Mouse (Mus musculus) layer of hippocampus, adult 18-20 months (tissue): ENCODE measurements around the gene Insyn1. TPM values are rescaled to one million over a fixed set of nuclear protein-coding genes. Genes with fewer than 3 reads are reported as not detected.
A peak's percentile ranks its signal among the peaks of the same experiment; 100 is the strongest.

Source experiments
- DNase-seq, 2 experiments: peaks; one replicate each; pipeline ENCODE4 v3.0.0; 2022; ENCODE audit warnings: low spot score in 2 of 2
- long read RNA-seq: library from polyadenylated mRNA; stranded (forward); transcript quantifications from one replicate; pipeline ENCODE4 v2.0.0, GENCODE M21; 2021
- total RNA-seq, 2 experiments: library from RNA; stranded (reverse); gene quantifications; 2 replicates each; pipeline ENCODE4 v1.2.3; 2021

The Insyn1 gene
- 100 to 1,000 TPM; 255 to 268 TPM for total RNA-seq
- long read RNA-seq, transcript Insyn1-203 (2 exons, 1,095 nt), result minor isoform, 21 of 72 reads
- long read RNA-seq, transcript Insyn1-201 (3 exons, 2,139 nt), result major isoform, 35 of 72 reads
- long read RNA-seq, partial matches to known transcripts, result 0 of 72 reads
- long read RNA-seq, other reads (novel, unspliced or antisense), result 14 of 72 reads

- peak in 1 of 2 experiments; percentile 71 for DNase-seq
Observed at GRCm38 (mm10) chr9:58487851-58488801, at the start of gene Insyn1. Insyn1 (plus strand) TSS chr9:58488603.

- peak in 1 of 2 experiments; percentile 62 for DNase-seq
Observed at GRCm38 (mm10) chr9:58438921-58439396, 49.4 kb upstream of the Insyn1 start.

- DNase-seq, result peak in 1 of 2 experiments; percentile 42
Observed at GRCm38 (mm10) chr9:58440100-58440499, 48.3 kb upstream of the Insyn1 start.

DNA sequence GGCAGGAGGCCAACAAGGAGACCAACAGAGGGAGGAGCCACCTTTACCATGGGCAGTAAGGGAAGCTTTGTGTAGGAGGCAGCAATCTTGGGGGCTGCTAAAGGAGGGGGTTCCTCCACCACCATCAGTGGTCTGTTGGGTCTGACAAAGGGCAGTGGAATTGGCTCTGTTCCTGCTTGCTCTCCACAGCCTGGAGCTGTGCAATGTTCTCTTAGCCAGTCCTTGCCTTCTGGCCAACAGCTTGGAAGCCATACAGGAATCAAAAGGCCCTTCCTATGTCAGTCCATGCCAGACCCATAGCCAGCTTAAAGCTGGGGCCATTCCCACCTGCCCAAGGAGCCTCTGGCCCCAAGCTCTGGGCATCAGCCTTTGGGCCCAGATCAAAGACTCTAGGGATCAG is 47.8 kb upstream of the Insyn1 start:
- no peak for DNase-seq

DNA sequence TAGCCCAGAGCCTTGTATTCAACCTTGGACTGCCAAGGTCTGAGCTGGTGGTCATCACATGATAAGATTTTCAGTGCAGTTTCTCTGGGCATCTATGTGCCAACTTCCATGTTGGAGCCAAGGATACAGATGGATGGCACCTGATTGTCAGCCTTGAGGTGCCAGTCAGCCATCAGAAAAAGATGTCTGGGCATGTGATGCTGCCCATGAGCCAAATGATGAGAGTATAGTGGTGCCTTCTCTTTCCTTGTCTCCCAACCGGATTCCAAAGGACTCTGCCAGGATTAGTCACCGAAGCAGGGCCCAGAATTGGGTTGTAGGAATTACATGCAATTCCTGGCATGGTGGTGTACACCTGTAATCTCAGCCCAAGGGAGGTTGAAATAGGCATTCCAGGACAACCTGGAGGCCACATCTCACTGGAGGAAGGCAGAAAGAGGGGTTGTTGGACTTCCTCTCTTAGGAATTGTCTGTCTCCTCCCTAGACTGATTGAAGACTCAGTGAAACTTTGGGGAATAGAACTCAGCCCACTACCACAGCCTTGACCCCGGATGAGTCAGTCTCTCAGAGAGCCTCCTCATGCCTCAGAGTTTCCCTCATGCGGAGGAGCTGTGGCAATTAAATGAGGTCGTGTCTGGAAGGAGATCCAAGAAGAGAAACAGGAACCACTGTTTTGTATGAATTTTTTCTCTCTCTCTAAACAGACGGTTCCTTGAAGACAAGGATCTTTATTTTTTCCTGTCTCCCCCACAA is 46.9 kb upstream of the Insyn1 start:
- no peak for DNase-seq

DNA sequence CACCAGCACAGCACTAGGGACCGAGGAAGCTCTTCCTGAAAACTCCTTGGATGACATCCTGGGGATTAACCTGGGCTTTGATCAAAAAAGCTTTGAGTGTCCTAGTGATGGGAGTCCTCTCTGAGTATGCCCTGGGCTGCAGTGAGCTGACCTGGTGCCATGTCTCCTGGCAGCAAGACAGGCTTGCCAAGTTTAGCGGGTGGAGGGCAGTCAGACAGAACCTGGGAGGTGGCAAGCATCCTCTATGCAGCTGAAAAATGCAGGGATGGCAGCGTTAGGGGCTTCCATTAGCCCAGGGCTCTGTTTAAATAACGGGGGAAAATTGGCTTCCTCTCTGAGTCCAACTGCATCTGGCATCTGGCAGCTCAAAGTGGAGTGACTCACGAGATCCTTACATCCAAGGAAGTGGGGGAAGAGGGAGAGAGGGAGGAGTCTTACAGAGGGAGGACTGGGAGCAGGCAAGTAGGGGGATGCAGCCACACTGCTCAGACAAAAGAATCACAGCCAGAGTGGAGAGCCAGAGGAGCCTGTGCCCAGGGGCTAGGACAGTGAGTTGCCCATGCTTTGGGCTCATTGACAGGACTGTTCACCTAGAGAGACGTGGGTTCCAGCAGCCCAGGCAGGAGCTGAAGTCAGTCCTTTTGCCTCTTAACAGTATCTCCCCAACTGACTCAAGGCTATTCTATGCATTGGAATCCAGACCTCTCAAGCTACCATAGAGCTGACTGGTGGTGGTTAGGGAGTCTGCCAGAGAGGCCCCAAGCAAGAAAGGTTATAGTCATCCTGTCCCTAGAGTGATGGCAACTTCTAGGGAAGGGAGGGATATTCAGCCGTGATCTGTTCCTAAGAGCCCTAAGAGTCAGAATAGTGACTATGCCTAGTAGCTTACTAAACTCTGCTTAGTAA is 46.0 kb upstream of the Insyn1 start:
- peak in 1 of 2 experiments; percentile 46 for DNase-seq

GRCm38 (mm10) chr9:58443061-58443460 is 45.3 kb upstream of the Insyn1 start:
- DNase-seq, result no peak

DNA sequence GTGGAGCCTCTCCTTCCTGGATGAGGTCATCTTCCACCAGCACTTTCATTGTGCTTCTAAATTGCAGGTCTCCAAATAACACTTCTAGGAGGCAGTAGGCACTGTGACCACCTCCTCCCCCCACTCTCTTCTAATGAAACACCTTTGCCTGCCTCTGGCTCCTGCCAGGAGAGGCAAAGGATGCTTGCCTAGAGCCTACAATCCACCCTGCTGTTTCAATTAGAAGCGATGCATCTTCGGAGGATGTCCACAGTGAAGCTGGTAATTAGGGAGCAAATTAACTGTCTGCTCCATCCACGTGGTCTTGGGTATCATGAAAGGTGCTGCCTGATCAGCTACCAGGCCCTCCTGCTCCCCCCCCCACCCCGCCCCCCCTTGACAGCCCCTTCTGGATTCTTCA is 41.6 kb upstream of the Insyn1 start:
- DNase-seq, result no peak

DNA sequence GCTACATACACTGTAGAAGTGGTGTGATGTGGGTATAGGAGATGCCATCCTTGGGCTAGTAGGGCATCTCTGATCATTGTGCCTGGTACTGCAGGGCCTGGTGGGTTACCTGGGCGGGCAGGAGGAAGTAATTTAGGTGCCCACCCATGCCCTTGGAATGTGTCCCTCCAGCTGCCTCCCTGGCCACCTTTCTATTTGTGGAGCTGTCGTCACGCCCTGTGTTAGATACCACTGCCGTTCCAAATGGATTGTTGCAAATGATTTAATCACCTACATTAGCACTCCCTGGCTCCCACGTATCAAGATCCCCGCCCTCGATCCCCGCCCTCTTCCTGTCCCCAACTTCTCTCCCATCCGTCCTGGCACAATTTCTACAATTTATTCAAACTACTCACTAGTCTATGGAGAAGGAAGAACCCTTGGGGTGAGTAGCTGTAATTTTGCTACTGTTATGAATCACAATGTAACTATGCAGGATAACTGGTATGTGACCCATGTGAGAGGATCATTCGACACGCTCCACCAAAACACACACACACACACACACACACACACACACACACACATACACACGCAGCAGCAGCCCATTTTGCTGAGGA is 40.3 kb upstream of the Insyn1 start:
- DNase-seq, result no peak

DNA sequence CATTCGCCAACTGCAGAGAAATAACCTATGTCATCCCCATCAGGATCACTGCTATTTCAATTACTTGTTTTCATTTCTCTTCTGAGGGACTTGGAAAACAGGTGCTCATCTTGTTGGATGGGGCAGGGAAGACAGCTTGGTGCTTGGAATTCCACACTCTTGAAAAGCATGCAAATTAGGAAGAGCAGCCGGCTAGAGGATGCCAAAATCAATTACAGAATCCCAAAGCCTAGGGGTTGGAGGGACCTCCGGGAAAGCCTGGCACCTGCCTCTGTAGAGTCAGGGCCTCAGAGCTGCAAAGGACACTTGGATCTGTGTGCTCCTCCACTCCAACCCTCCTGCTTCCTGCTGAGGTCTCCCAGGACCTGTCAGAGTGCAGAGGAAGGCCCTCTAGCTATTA is 38.9 kb upstream of the Insyn1 start:
- DNase-seq, result no peak

DNA sequence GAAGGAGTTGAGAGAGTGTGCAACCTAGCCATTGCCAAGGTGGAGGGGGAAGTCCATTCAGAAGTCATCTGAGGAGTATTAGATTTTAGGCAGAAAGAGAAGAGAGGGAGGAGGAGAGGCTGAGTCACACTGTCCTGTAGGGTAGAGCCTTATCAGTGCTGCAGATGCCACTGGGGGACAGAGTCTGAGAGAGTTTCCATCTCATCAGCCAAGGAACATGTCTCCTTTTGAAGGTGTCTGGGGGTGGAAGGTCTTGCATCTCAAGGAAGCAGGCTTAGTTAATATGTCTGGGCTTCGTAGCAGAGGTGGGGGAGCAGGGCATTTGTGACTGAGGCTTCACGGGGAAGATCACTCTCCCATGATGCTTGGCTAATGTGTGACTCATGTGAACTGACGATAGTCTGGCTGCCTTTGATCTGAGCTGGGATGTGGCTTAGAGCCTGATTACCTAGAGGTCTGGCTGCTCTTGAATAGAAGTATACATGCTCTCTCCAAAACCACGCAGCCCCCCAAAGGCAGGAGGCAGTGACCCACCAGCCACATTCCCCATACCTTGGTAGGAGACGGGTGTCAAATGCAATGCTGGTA is 34.5 kb upstream of the Insyn1 start:
- DNase-seq, result no peak

- no peak for DNase-seq
Observed at GRCm38 (mm10) chr9:58454886-58455285, 33.5 kb upstream of the Insyn1 start.

DNA sequence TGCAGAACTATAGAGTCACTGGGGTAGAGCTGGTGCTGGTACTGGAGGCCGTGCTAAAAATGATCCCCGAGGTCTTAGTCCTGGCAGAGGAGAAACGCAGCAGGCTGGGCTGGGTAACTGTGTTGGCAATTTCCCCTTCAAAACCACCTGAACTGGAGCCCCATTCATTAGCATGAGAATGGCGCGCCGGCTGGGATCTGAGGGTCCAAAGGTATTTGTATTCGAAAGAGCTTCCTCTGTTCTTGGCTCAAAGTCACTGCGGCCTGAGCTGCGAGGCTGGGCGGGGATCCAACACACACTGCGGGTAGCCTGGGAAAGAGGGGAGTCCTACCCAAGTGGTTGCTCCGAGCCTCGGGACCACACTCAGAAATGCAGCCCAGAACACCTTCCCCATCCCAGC is 32.6 kb upstream of the Insyn1 start:
- DNase-seq, result peak in 1 of 2 experiments; percentile 58

DNA sequence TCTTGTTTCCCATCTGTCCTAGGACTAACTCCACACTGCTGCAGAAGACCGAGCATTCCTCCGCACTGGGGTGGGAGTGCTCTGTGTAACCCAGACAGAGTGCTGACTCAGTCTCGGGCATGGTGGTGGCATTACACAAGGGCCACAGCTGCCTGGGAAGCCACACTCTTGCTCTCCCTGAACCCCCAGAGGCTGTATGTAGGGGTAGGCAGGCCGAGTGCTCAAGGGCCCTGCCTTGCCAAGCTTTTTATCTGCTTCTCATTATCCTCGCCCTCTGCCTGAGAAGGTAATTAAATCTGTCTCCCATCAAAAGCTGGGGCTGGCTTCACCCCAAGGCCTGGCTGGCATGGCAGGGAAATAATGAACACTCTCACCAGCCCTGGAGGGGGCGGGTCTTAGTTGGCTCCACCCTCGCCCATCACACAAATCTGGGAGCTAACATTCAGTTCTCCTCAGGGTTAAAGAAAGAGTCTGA is 30.9 kb upstream of the Insyn1 start:
- peak in 1 of 2 experiments; percentile 69 for DNase-seq

DNA sequence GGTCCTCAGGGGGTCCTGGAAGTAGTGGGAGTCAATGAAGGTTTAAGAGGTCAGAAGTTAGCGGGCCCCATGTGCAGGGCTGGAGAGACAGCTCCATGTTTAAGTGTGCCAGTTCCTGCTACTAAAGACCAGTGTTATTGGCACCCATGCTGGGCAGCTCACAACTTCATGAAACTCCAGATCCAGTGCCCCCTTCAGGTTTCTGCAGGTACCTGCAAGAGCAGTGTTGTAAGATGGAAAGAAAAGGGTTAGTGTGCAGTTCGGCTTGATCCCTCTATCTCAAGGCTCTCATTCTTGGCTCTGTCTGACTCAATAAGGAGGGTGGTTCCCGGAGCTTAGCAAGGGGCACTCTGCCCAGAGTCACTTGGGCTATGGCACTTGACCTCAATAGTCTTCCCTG is 30.1 kb upstream of the Insyn1 start:
- no peak for DNase-seq

DNA sequence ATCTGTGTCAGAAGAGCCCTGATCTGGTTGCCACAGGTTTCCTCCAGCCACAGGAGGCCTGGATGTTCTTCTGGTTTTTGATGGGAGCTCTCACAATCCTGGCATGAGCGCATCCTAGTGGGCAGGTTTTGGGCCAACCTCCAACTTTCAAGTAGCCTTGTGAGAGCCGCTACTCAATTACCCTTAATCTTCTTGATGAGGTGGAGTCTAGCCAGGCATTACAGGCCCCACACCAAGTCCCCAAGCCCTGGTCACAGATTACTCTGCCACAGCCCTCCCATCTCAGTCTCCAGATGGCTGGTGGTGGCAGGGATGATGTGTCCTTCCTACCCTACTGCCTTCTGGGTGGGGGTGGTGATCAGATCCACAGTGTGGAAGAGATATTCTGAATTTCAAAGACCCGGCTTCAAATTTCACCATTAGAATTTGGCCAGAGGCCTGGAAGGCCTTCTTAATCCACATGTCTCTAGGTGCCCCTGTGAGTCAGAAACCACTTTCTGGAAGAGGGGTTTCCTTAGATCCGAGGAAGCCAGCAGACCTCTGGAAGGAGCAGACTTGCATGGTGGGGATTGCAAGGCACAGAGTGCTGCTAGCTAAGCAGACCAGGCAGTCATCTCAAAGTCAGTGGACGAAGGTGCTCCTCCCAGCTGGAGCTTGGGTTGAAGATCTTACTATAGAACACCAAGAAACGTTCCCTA is 29.4 kb upstream of the Insyn1 start:
- no peak for DNase-seq

- peak; percentile 70 to 85 for DNase-seq
Observed at GRCm38 (mm10) chr9:58467345-58468025, 20.9 kb upstream of the Insyn1 start.

GRCm38 (mm10) chr9:58470466-58470865 is 17.9 kb upstream of the Insyn1 start:
- DNase-seq, result no peak
